Comparison of ENCODE assay signal across 8 mouse cellular contexts in the genomic region with DNA sequence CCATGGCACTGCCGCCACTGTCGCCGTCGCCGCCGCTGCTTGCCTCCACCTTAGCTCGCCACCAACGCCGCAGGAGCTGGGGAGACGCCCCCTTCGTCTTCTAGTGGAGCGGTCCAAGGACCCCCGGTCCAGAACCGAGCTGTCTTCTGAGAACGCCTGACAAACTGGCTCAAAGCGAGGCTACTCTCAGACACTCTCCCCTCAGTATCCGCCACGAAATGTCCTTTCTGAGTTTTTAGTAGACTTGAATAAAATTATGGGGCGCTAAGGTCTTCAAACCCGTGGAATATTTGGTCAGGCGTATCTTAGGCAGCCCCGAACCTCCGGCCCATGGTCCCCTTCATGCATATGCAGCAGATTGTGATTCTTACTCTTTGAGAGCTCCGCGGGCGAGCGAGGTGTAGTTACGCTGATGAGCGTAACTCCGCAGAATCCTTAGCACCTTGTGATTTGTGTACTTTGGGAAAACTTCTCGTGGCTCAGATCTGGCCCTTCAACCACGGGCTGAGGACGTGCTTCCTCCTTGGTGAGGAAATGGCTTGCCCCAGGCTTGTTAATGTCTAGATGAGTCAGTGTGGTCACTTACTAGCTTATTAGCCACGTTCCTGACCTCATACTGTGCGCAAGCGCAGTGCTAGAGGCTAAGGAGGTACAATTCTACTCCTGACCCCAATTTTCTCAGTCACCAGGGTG. TPM values are rescaled to one million over a fixed set of nuclear protein-coding genes. Genes with fewer than 3 reads are reported as not detected.
DNase-seq lines count a peak whose midpoint lies in the region; ATAC-seq and TF ChIP-seq lines count a peak whose summit lies in the region.

No protein-coding gene starts in this region.

- peak; percentile 87 for DNase-seq in NIH3T3 (ENCODE audit: low read depth)
- DNase-seq in cerebellum, postnatal 10 days = peak; percentile 91 to 93
- peak; percentile 70 to 89 for DNase-seq in frontal cortex, adult 2 months (ENCODE audit: extremely low spot score in 1 of 2, low spot score in 1 of 2)
- DNase-seq in hindbrain, embryonic 11.5 days (ENCODE audit: low spot score) = peak; percentile 91
- peak; percentile 86 to 88 for DNase-seq in layer of hippocampus, postnatal 10 days (ENCODE audit: low spot score in 2 of 2)
- DNase-seq in lung, postnatal 0 days (ENCODE audit: low spot score) = peak; percentile 94
- peak; percentile 88 for DNase-seq in ovary, postnatal 10 days (ENCODE audit: low spot score)
- peak; percentile 87 for DNase-seq in thymus, postnatal 0 days (ENCODE audit: low spot score)

- under 1% methylated on average over 36 of the region's 36 CpGs for WGBS in hindbrain, embryonic 11.5 days
- WGBS in lung, postnatal 0 days = under 1% methylated on average over 36 of the region's 36 CpGs

- peaks cover 8% of the 10 kb centered on the region for H3K36me3 ChIP-seq in hindbrain, embryonic 11.5 days (ENCODE audit: control insufficient read depth, insufficient read depth, low read length)
- no peaks in the 10 kb centered on the region for H3K36me3 ChIP-seq in lung, postnatal 0 days (ENCODE audit: insufficient read depth, low read length)

- peak overlapping the region; percentile 97 for H3K9ac ChIP-seq in hindbrain, embryonic 11.5 days (ENCODE audit: low read depth, low read length)
- H3K9ac ChIP-seq in lung, postnatal 0 days (replicated peaks; ENCODE audit: low read depth) = peak overlapping the region; percentile 92

- H3K4me3 ChIP-seq in hindbrain, embryonic 11.5 days (ENCODE audit: low read depth, low read length) = peak overlapping the region; percentile 97
- peak overlapping the region; percentile 97 for H3K4me3 ChIP-seq in lung, postnatal 0 days (ENCODE audit: low read depth, low read length)

- ATAC-seq in hindbrain, embryonic 11.5 days (ENCODE audit: low FRiP score) = peak; percentile 80
- ATAC-seq in lung, postnatal 0 days = peak; percentile 87

- H3K4me1 ChIP-seq in hindbrain, embryonic 11.5 days (replicated peaks; ENCODE audit: control insufficient read depth, insufficient read depth, low read length) = peaks cover 6% of the 10 kb centered on the region; the same call in 1 of the 2 replicates
- H3K4me1 ChIP-seq in lung, postnatal 0 days (ENCODE audit: insufficient read depth, low read depth, low read length) = peaks cover 7% of the 10 kb centered on the region; the same call in 1 of the 2 replicates

- H3K4me2 ChIP-seq in hindbrain, embryonic 11.5 days (replicated peaks; ENCODE audit: low read depth, low read length) = peak overlapping the region; percentile 77
- peak overlapping the region; percentile 75 for H3K4me2 ChIP-seq in lung, postnatal 0 days (replicated peaks; ENCODE audit: low read depth, low read length)

- TF ChIP-seq EP300 in lung, postnatal 0 days (IDR thresholded peaks at IDR 0.05) = peak; percentile 97

- no peak for TF ChIP-seq CTCF in lung, postnatal 0 days (IDR thresholded peaks at IDR 0.05)

- peak overlapping the region; percentile 64 for H3K27ac ChIP-seq in hindbrain, embryonic 11.5 days (ENCODE audit: low read depth, low read length)
- H3K27ac ChIP-seq in lung, postnatal 0 days (ENCODE audit: low read length) = peak overlapping the region; percentile 91

- no peaks in the 10 kb centered on the region for H3K27me3 ChIP-seq in hindbrain, embryonic 11.5 days (ENCODE audit: control insufficient read depth, insufficient read depth, low read length)
- no peaks in the 10 kb centered on the region for H3K27me3 ChIP-seq in lung, postnatal 0 days (replicated peaks; ENCODE audit: insufficient read depth, low read length)

- no peaks in the 10 kb centered on the region for H3K9me3 ChIP-seq in hindbrain, embryonic 11.5 days (ENCODE audit: control insufficient read depth, low read length)
- H3K9me3 ChIP-seq in lung, postnatal 0 days (ENCODE audit: low read length) = no peaks in the 10 kb centered on the region

RNA-seq across cellular contexts. Expression of gene Blcap, which starts 4.7 kb away (rescaled TPM):
- polyA plus RNA-seq in frontal cortex, adult 2 months (2012; rRNA removed) = 107 and 113 TPM in 2 replicates
- polyA plus RNA-seq in hindbrain, embryonic 11.5 days (2014; fragmentation: Nextera tagmentation; extraction: Ambion mirVana) = 117 and 118 TPM in 2 replicates
- 100 to 1,000 TPM; 140 to 151 TPM for total RNA-seq in layer of hippocampus, postnatal 10 days (2021)
- 59.0 and 68.8 TPM in 2 replicates for polyA plus RNA-seq in lung, postnatal 0 days (2015; fragmentation: Nextera tagmentation; extraction: Ambion mirVana)
- polyA plus RNA-seq in thymus, postnatal 0 days (2015; fragmentation: Nextera tagmentation; extraction: Ambion mirVana) = 27.8 and 28.6 TPM in 2 replicates

RNA-seq across cellular contexts. Expression of gene Nnat, which starts 6.5 kb away (rescaled TPM):
- polyA plus RNA-seq in frontal cortex, adult 2 months (2012; rRNA removed) = 370 and 428 TPM in 2 replicates
- 1,515 and 1,745 TPM in 2 replicates for polyA plus RNA-seq in hindbrain, embryonic 11.5 days (2014; fragmentation: Nextera tagmentation; extraction: Ambion mirVana)
- total RNA-seq in layer of hippocampus, postnatal 10 days (2021) = 1,000 to 10,000 TPM; 1,193 to 1,435 TPM
- polyA plus RNA-seq in lung, postnatal 0 days (2015; fragmentation: Nextera tagmentation; extraction: Ambion mirVana) = 101 and 151 TPM in 2 replicates
- 4.4 TPM in 2 replicates for polyA plus RNA-seq in thymus, postnatal 0 days (2015; fragmentation: Nextera tagmentation; extraction: Ambion mirVana)

Comparison
In these comparisons a context has a peak if more than half of its experiments do, and no peak if none do; other contexts are left out.
1. Peak in every context shown above with its lines: DNase-seq, ATAC-seq, H3K4me3 ChIP-seq and H3K27ac ChIP-seq.
2. RNA of gene Nnat, which starts 6.5 kb away (polyA plus RNA-seq): 1,515 to 1,745 TPM in hindbrain, embryonic 11.5 days, 370 to 428 TPM in frontal cortex, adult 2 months and 101 to 151 TPM in lung, postnatal 0 days; 4.4 TPM in thymus, postnatal 0 days; every median in the first group is over 10 times any median in the second.